Comparison of ENCODE assay signal across 9 mouse cellular contexts in genomic region chr6:113471297-113471936, GRCm38 (mm10). TPM values are rescaled to one million over a fixed set of nuclear protein-coding genes. Genes with fewer than 3 reads are reported as not detected.
DNase-seq lines count a peak whose midpoint lies in the region; ATAC-seq lines count a peak whose summit lies in the region.
"Had no signal": no experiment of that assay in that cellular context is flagged by ENCODE, and none has a peak within 500 bp of the region (broad histone marks: within the 10 kb centered on the region; RNA-seq: fewer than 3 reads in every experiment).

TSS of gene Il17rc (plus strand) at chr6:113471427.

- H3K27ac ChIP-seq in forebrain, embryonic 10.5 days, result peak within 1 kb of the TSS; percentile 54; the same call in 1 of the 2 replicates
- H3K27ac ChIP-seq in forebrain, embryonic 15.5 days (replicated peaks), result no peak within 1 kb of the TSS
- H3K27ac ChIP-seq in embryonic facial prominence, embryonic 10.5 days (replicated peaks), result no peak within 1 kb of the TSS
- 0 out of 2 replicates have a peak within 1 kb of the TSS, but pooled peaks have one; percentile 42 for H3K27ac ChIP-seq in heart, embryonic 13.5 days (replicated peaks)
- H3K27ac ChIP-seq in kidney, embryonic 16.5 days (ENCODE audit: low read length), result peak within 1 kb of the TSS; percentile 78
- H3K27ac ChIP-seq: macrophage had no signal

- no peak for ATAC-seq in forebrain, embryonic 15.5 days (replicated peaks)
- ATAC-seq in heart, embryonic 13.5 days (ENCODE audit: extremely low read depth, insufficient number of reproducible peaks, low FRiP score, low TSS enrichment), result 0 out of 2 replicates have a peak, but pooled peaks have one; percentile 14
- ATAC-seq in kidney, embryonic 16.5 days (ENCODE audit: low FRiP score, low TSS enrichment), result peak; percentile 76

- H3K27me3 ChIP-seq in forebrain, embryonic 10.5 days (ENCODE audit: poor library complexity, severe bottlenecking), result peaks cover 57% of the 10 kb centered on the region
- H3K27me3 ChIP-seq in forebrain, embryonic 15.5 days, result peaks cover 17% of the 10 kb centered on the region; the same call in 1 of the 2 replicates
- peaks cover 49% of the 10 kb centered on the region for H3K27me3 ChIP-seq in embryonic facial prominence, embryonic 10.5 days (replicated peaks; ENCODE audit: low read depth, poor library complexity, severe bottlenecking)
- peaks cover 61% of the 10 kb centered on the region for H3K27me3 ChIP-seq in heart, embryonic 13.5 days (replicated peaks)
- peaks cover 5% of the 10 kb centered on the region; the same call in 1 of the 2 replicates for H3K27me3 ChIP-seq in kidney, embryonic 16.5 days (ENCODE audit: insufficient read depth, low read length)

- H3K36me3 ChIP-seq in forebrain, embryonic 10.5 days (replicated peaks), result no peaks in the 10 kb centered on the region
- no peaks in the 10 kb centered on the region for H3K36me3 ChIP-seq in forebrain, embryonic 15.5 days
- H3K36me3 ChIP-seq in embryonic facial prominence, embryonic 10.5 days (replicated peaks), result no peaks in the 10 kb centered on the region
- no peaks in the 10 kb centered on the region for H3K36me3 ChIP-seq in heart, embryonic 13.5 days
- no peaks in the 10 kb centered on the region for H3K36me3 ChIP-seq in kidney, embryonic 16.5 days (ENCODE audit: insufficient read depth, low read length)

- no peaks in the 10 kb centered on the region for H3K9me3 ChIP-seq in forebrain, embryonic 10.5 days
- no peaks in the 10 kb centered on the region for H3K9me3 ChIP-seq in forebrain, embryonic 15.5 days
- H3K9me3 ChIP-seq in embryonic facial prominence, embryonic 10.5 days, result no peaks in the 10 kb centered on the region
- H3K9me3 ChIP-seq in heart, embryonic 13.5 days, result no peaks in the 10 kb centered on the region
- no peaks in the 10 kb centered on the region for H3K9me3 ChIP-seq in kidney, embryonic 16.5 days (ENCODE audit: low read length)

- H3K4me1 ChIP-seq in forebrain, embryonic 10.5 days, result peaks cover 34% of the 10 kb centered on the region
- peaks cover 8% of the 10 kb centered on the region for H3K4me1 ChIP-seq in forebrain, embryonic 15.5 days
- peaks cover 30% of the 10 kb centered on the region for H3K4me1 ChIP-seq in embryonic facial prominence, embryonic 10.5 days
- H3K4me1 ChIP-seq in heart, embryonic 13.5 days, result peaks cover 28% of the 10 kb centered on the region
- peaks cover 28% of the 10 kb centered on the region for H3K4me1 ChIP-seq in kidney, embryonic 16.5 days (ENCODE audit: insufficient read depth, low read length)

- WGBS in forebrain, embryonic 10.5 days, result 18% methylated on average over 12 of the region's 12 CpGs
- WGBS in forebrain, embryonic 15.5 days, result 17% methylated on average over 12 of the region's 12 CpGs
- WGBS in embryonic facial prominence, embryonic 10.5 days, result 20% methylated on average over 12 of the region's 12 CpGs
- 23% methylated on average over 12 of the region's 12 CpGs for WGBS in heart, embryonic 13.5 days
- WGBS in kidney, embryonic 16.5 days, result 20% methylated on average over 12 of the region's 12 CpGs

- peak within 1 kb of the TSS; percentile 24 for H3K4me3 ChIP-seq in forebrain, embryonic 10.5 days
- H3K4me3 ChIP-seq in forebrain, embryonic 15.5 days, result no peak within 1 kb of the TSS
- H3K4me3 ChIP-seq in embryonic facial prominence, embryonic 10.5 days, result peak within 1 kb of the TSS; percentile 31; the same call in 1 of the 2 replicates
- H3K4me3 ChIP-seq in heart, embryonic 13.5 days, result peak within 1 kb of the TSS; percentile 40
- peak within 1 kb of the TSS; percentile 40 for H3K4me3 ChIP-seq in kidney, embryonic 16.5 days (ENCODE audit: low read length)

- H3K4me2 ChIP-seq in forebrain, embryonic 15.5 days (replicated peaks), result no peak within 1 kb of the TSS
- H3K4me2 ChIP-seq in heart, embryonic 13.5 days, result peak within 1 kb of the TSS; percentile 70
- H3K4me2 ChIP-seq in kidney, embryonic 16.5 days (replicated peaks; ENCODE audit: low read depth, low read length), result peak within 1 kb of the TSS; percentile 62

- peak; percentile 27 for DNase-seq in forebrain, embryonic 10.5 days (ENCODE audit: extremely low spot score, low spot score)
- DNase-seq in embryonic facial prominence, embryonic 10.5 days (ENCODE audit: low spot score), result no peak
- peak; percentile 76 for DNase-seq in lung, postnatal 10 days
- no peak for DNase-seq in right cerebral cortex, postnatal 4 days
- no peak for DNase-seq in natural killer cell, adult 2 months (ENCODE audit: low spot score in 2 of 2)

- no peak within 1 kb of the TSS for H3K9ac ChIP-seq in forebrain, embryonic 15.5 days (replicated peaks)
- H3K9ac ChIP-seq in heart, embryonic 13.5 days, result peak within 1 kb of the TSS; percentile 80
- peak within 1 kb of the TSS; percentile 73 for H3K9ac ChIP-seq in kidney, embryonic 16.5 days (replicated peaks; ENCODE audit: low read length)

RNA-seq across cellular contexts. Expression of gene Il17rc, which starts in this region (rescaled TPM):
- 2.5 and 2.7 TPM in 2 replicates for polyA plus RNA-seq in forebrain, embryonic 10.5 days (2016; fragmentation: Nextera tagmentation; extraction: Ambion mirVana)
- 1.6 and 2.4 TPM in 2 replicates for polyA plus RNA-seq in forebrain, embryonic 15.5 days (2015; fragmentation: Nextera tagmentation; extraction: Ambion mirVana)
- polyA plus RNA-seq in embryonic facial prominence, embryonic 10.5 days (2016; fragmentation: Nextera tagmentation; extraction: Ambion mirVana), result 2.4 and 2.5 TPM in 2 replicates
- polyA plus RNA-seq in heart, embryonic 13.5 days (2015; fragmentation: Nextera tagmentation; extraction: Ambion mirVana), result 4.4 and 6.7 TPM in 2 replicates
- 18.2 and 31.0 TPM in 2 replicates for polyA plus RNA-seq in kidney, embryonic 16.5 days (2015; fragmentation: Nextera tagmentation; extraction: Ambion mirVana)
- polyA plus RNA-seq: macrophage had no signal

Comparison
In these comparisons a context has a peak if more than half of its experiments do, and no peak if none do; other contexts are left out.
1. H3K27ac ChIP-seq: peak in forebrain, embryonic 10.5 days (single experiment), heart, embryonic 13.5 days (single experiment) and kidney, embryonic 16.5 days (single experiment); none in forebrain, embryonic 15.5 days (single experiment) and embryonic facial prominence, embryonic 10.5 days (single experiment).
2. DNase-seq: peak in forebrain, embryonic 10.5 days (single experiment) and lung, postnatal 10 days (single experiment); none in embryonic facial prominence, embryonic 10.5 days (single experiment), right cerebral cortex, postnatal 4 days (single experiment) and natural killer cell, adult 2 months (0 of 2).